Mouse (Mus musculus) spleen, adult 12 weeks (tissue): ENCODE measurements around the gene Gm20388.
A peak's percentile ranks its signal among the peaks of the same experiment; 100 is the strongest.

Source experiments
- DNase-seq: peaks from one replicate; pipeline ENCODE4 v3.0.0; 2022; ENCODE audit warnings: low spot score

Gene Gm20388

GRCm38 (mm10) chr8:122473911-122474421, 2563.3 kb downstream of the Gm20388 start:
- peak; percentile 19 for DNase-seq

DNA sequence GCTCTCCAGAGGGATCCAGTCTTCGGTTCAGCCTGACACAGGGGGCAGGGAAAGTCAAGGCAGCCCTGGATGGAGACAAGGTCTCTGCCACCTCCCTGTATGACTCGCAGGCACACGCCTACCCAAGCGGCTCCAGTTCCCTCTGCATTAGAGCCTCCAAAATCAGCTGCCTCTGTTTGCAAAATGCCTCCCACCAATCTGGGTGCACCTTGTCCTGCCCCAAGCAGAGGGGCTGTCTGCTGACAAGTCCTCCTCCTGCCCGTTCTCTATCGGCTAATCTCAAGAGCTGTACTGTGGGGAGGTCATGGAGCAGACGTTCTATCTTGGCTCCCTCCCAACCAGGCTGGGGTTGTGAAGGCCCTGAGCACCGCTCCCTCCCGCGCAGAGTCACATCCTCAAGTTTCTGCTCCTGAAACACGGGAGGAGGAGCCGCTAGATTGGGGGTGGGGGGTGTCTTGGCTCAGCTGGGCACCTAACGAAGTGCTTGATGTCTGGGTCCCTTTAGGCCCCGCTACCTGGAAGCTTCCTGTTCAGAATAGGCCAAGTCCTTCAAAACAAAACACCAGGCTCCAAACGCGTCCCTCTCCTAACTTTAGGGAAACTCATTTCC, 2564.4 kb downstream of the Gm20388 start:
- peak; percentile 30 for DNase-seq

- DNase-seq = peak; percentile 92
Observed at GRCm38 (mm10) chr8:122475580-122476320, 2565.1 kb downstream of the Gm20388 start, which contains the start of the genes Rnf166 and Ctu2. Rnf166 (minus strand) TSS chr8:122476064. Ctu2 (plus strand) TSS chr8:122476143.

- DNase-seq = no peak
Observed at GRCm38 (mm10) chr8:122482448-122482847, 2571.8 kb downstream of the Gm20388 start.

GRCm38 (mm10) chr8:122483877-122484276, 2573.2 kb downstream of the Gm20388 start:
- DNase-seq = no peak

- no peak for DNase-seq
Observed at GRCm38 (mm10) chr8:122484831-122485230, 2574.2 kb downstream of the Gm20388 start.

DNA sequence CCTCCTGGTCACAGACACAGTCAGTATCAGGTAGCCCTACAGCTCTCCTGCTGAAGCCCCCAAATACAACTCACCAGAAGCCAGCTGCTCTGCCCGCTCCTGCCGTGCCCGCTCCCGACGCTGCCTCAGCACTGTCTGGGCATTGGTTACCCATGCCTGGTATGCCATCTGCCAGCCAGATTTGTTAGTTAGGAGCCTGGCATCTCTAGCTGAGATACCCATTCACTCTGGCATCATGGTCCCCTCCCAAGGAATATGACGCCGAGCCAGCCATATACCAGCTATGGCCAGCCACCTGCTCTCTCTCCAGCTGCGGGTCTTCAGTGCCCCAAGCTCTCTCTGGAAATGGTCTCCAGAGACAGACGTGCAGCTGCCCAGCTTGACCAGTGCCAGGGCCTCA, 2577.7 kb downstream of the Gm20388 start:
- DNase-seq = no peak

DNA sequence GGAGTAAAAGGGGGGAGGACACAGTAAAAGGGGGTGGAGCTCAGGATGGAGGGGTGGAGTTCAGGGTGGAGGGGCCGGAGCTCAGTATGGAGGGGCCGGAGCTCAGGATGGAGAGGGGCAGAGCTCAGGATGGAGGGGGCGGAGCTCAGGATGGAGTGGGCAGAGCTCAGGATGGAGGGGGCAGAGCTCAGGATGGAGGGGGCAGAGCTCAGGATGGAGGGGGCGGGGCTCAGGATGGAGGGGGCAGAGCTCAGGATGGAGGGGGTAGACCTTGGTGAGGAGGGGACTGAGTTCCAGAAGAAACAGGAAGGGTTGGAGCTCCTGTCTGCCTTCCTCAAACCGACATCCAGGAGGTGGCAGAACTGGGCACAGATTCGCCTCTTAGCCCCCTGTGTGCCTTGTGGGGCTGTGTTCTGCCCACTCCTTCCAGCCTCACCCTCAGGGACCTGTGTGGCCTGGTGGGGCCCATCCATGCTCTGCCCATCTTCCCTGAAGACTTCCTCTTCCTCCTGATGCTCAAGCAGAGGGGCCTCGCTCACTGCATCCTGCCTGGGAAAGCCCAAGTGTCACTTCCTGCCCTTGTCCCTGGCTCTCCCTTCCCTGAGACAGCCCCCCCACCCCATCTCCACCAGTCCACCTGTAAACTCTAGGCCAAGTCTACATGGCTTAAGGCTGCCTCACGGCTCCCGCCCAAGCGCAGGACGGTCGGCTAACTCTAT, 2586.5 kb downstream of the Gm20388 start:
- no peak for DNase-seq

DNA sequence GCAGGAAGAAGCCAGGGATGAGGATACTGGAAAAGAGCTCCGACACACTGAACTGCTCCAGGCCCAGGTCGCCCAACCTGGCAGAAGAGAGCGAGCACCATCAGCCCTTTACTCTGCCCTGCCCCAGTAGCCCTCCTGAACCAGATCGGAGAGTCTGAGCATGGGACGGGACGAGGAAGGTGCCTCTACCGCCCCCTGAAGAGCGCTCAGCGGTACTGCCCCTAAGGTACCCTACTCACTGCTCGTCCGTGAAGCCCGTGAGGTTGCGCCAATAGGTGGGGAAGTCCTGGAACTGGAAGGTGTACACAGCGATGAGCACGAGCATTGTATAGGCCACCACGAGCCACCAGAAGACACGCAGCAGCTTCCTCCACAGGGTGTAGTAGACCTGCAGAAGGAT, 2587.3 kb downstream of the Gm20388 start:
- no peak for DNase-seq

DNA sequence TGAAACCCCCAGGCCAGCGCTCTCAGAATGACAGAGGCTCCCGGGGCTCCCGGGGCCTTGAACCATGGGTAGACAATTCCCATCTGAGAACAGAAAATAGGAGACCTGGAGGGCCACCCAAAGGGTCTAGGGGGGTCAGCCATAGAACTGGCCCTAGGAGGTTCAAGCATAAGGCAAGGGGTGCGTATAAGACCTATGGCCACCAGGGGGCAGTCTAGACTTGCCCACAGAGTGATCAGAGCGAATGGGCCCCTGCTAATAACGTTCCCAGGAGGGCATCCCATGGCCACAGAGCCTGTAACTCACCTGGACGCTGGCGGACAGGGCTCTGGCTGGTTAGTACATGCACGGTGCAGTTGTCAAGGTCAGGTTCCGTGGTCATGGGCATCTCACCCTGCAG, 2590.2 kb downstream of the Gm20388 start:
- DNase-seq = peak; percentile 71

DNA sequence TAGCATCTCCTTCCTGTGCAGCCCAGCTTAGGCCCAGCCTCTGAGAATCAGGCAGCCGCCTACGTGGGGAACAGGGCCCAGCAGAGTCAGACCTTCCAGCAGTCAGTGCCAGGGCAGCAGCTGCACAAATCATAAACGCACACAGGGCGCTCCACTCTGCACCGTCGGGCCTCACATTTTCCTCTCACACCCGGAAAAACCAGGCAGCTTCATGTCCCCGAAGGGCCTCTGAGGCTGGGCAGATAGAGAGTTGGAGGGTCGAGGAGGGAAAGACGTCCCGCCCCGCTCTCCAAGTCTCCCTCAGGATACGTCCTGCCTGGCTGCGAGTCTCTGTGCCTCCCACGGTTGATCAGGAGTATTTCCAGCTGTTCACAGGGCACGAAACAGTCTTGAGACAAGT, 2600.9 kb downstream of the Gm20388 start:
- no peak for DNase-seq

GRCm38 (mm10) chr8:122512392-122512791, 2601.8 kb downstream of the Gm20388 start:
- DNase-seq = no peak

DNA sequence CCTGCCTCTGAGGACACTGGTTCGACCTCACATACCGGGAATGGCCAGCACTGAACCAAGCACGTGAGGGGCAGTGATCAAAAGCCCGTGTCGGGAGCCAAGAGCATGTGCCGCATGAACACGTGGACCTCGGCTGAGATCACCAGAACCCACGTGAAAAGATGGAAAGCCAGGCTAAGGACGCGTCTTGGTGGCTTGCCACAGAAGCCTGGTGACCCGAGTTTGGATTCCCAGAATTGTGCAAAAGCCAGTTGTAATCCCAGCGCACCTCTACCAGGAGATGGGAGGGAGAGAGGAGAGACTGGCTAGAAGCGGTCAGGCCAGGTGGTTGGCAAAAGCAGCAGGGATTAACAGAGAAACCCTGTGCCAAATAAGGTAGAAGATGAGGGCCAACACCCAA, 2605.1 kb downstream of the Gm20388 start:
- DNase-seq = no peak

DNA sequence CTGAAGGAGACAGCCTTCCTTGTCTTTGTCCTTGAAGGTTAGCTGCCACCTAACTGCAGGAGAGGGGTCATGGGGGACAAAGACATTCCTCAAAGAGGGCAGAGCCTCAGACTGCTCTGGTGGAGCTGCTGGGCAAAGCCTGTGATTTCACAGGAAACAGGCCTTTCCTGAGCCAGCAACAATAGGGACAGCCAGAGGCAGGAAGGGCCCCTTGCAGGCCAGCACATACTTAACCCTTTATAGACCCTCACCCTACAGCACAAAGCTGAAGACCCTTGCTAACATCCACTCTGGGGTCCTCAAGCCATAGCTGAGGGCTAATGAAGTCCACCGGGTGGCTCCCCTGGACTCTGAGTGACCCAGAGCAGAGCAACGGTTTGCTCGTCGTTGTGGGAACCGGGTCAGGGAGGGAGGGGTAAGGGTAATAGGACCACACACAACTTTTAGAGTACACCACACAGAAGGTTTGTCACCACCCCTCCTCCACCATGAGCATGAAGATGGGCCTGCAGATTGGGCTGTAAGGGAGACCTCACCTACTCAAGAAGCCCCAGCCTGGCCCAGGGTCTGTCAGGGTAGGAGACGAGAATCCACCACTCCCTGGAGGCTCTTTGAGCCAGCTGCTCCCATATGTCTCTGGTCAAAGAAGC, 2607.0 kb downstream of the Gm20388 start:
- DNase-seq = no peak

- no peak for DNase-seq
Observed at GRCm38 (mm10) chr8:122520611-122521010, 2610.0 kb downstream of the Gm20388 start.

GRCm38 (mm10) chr8:122522796-122523651, 2612.4 kb downstream of the Gm20388 start:
- no peak for DNase-seq

DNA sequence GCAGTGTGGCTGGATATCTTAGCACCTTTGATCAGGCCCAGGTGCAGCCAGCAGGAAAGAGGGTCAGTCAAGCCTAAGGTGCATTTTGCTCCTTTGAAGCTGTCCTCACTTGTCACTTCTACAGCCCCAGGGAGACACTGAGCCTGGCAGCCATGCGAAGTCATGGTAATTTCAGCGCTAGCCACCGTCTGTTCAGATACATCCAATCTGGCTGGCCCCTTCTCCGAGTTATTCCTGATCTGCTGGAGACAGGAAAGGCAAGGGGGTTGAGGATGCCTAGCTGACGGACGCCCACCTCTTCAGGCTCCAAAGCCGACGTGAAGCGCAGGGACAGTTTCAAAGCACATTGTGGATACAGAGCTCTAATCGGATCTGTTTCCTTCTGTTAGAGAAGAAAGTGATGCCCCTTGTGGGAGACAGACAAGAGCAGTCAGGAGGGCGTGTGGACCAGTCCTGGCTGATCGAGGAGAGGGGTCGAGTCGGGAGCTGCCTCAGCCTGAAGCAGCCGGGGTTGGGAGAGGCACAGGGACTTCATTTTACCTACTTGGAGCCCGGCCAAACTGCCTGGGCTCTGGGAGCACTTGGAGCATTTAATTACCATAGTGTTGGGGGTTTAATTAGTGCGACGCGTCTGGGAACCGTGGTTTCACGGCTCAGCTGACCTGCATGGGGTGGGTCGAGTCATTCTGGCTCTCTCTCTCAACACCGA, 2613.2 kb downstream of the Gm20388 start:
- DNase-seq = no peak

DNA sequence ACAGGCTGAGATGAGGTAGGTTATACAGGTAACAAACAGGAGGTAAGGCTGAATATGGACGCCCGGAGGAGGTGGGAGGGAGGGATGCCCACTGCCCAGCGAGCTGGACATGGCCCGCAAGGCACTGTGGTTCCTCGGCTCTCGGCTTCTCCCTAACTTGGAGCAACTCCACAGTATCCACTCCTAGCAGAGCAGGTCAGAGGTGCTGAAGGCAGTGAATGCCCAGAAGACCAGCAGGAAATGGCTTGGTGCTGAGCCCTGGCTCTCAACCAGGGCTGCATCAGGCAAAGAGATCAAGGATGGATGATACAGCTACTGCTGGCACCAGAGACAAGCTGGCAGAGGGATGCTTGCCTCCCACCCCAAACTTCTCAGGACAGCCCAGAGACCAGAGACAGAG, 2613.9 kb downstream of the Gm20388 start:
- no peak for DNase-seq

DNA sequence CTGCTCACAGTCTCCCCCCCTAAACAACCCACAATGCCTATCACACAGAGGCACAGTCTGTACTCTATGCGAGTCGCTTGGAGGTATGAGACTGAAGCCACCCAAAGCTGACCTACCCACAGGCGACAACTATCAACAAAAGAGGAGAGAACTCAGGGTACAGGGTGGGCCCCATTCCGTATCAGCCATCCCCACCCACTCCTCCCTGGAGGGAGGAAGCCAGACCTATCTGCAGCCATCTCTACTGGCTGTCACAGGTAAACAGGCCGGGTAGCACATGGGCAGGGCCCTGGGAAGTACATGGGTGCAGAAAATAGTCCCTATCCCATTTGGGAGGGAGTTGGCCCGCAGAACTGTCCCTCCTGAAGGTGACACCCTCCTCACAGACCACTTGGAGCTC, 2614.4 kb downstream of the Gm20388 start:
- no peak for DNase-seq

DNA sequence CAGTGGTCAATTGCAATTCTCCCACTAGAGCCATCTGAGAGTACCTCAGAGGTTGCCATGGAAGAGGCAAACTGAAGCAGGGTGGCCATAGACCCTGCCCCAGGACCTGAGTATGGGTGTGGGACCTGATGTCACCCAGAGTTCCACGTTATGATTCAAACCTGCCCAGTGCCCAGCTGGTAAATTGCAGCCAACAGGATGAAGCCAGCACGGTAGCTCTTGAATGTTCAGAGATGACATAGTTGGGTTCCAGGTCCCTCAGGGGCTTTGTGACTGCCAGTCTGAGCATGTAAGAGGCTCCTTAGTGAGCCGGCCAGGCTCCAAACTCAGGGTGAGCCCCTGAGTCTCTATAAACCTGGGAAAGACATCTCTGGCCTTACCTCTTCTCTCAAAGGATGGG, 2615.4 kb downstream of the Gm20388 start:
- no peak for DNase-seq
